Mouse (Mus musculus): ENCODE data around the gene Ppp1r15a.
A peak's percentile ranks its signal among the peaks of the same experiment; 100 is the strongest.
"Not testable (repeated sequence)": the region's sequence is repeated elsewhere in the genome, so short reads cannot be mapped to it uniquely, and the experiment has no call there.

Ppp1r15a gene

GRCm38 (mm10) chr7:45480310-45480709 is 45.8 kb downstream of the Ppp1r15a start:
- not testable (repeated sequence) for DNase-seq

DNA sequence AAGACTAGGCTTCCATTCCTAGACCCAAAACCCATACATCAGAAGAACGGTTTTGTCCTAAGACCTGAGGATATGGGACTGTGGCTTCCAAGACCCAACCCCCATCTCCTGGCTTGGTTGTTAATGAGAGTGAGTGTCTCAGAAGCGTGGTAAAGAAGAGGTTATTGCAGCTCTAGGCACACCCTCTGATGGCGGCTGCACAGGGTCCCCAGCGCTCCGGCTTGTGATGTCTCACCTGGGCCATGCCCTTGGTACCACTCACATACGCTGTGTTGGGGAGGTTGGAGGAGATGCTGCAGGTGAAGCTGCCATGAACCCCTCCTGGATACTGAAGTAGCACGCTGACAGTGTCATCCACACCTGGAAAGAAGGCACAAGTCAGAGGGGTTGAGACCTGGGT is 47.3 kb downstream of the Ppp1r15a start:
- DNase-seq = no peak

DNA sequence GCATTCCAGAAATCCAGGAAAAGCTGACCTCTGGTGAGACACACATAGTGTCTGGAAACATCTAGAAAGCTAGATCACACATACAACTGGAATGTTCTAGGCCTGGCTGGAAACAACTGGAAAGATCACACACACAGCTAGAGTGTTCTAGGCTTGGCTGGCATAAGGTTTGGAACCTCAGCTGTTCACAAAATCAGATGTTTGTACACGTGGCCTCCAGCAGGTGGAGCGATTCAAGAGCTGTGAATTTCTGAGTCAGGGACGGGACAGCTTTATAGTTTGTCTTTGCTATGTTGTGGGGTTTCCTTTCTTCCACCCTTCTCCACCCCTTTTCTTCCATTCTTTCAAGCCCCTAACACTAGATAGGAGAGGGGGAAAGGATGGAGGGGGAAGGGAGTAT is 49.1 kb downstream of the Ppp1r15a start:
- DNase-seq = peak; percentile 73 to 84

GRCm38 (mm10) chr7:45476453-45476852 is 49.6 kb downstream of the Ppp1r15a start:
- no peak for DNase-seq

GRCm38 (mm10) chr7:45475291-45475969 is 50.6 kb downstream of the Ppp1r15a start:
- DNase-seq = peak; percentile 67 to 75

Data from kidney, postnatal 36 days (tissue).